Mouse (Mus musculus) stomach, postnatal 0 days (tissue): Measurements from ENCODE around the gene Prm2.

Experiments
- CTCF ChIP-seq: IDR thresholded peaks from 2 replicates; pipeline ENCODE4 v1.5.1; 2016; ENCODE audit warnings: antibody characterized with exemption, low read depth, mild to moderate bottlenecking, moderate library complexity
- EP300 ChIP-seq: optimal IDR thresholded peaks from 2 replicates; pipeline ENCODE3; 2016; ENCODE audit warnings: antibody characterized with exemption

- TF ChIP-seq CTCF, result peak; percentile 88
- TF ChIP-seq EP300, result no peak
Measured at GRCm38 (mm10) chr16:10784793-10785370, 11.1 kb downstream of the Prm2 start.
